Mouse (Mus musculus) G1E (cell line): ENCODE measurements around the gene Qk. TPM values are rescaled to one million over a fixed set of nuclear protein-coding genes. Genes with fewer than 3 reads are reported as not detected.
A peak's percentile ranks its signal among the peaks of the same experiment; 100 is the strongest.

ENCODE experiments used
- ATAC-seq: 2 replicates; pipeline ENCODE4 v1.8.0; 2016; ENCODE audit warnings: mild to moderate bottlenecking; ENCODE audit not compliant: insufficient number of reproducible peaks, poor library complexity, low FRiP score, severe bottlenecking; ENCODE audit errors: extremely low read depth
- DNase-seq: peaks from one replicate; pipeline ENCODE4 v3.0.0; 2012; ENCODE audit warnings: low spot score
- H3K27me3 ChIP-seq: 2 replicates; pipeline ENCODE4 v1.6.1; 2012; ENCODE audit warnings: mild to moderate bottlenecking, low read length, inconsistent platforms; ENCODE audit not compliant: insufficient read depth
- H3K36me3 ChIP-seq: replicated peaks from 2 replicates; pipeline ENCODE3; 2012; ENCODE audit warnings: mild to moderate bottlenecking, inconsistent platforms
- H3K4me1 ChIP-seq: 2 replicates; pipeline ENCODE4 v1.6.1; 2012; ENCODE audit warnings: low read depth, low read length, inconsistent platforms, mixed read lengths; ENCODE audit not compliant: insufficient read depth
- H3K4me3 ChIP-seq: 2 replicates; pipeline ENCODE4 v1.5.1; 2012; ENCODE audit warnings: low read depth, mild to moderate bottlenecking, inconsistent platforms, low read length, moderate library complexity, mixed read lengths
- H3K9me3 ChIP-seq: replicated peaks from 2 replicates; pipeline ENCODE4 v1.6.1; 2012; ENCODE audit warnings: inconsistent platforms
- CTCF ChIP-seq: IDR thresholded peaks from 2 replicates; pipeline ENCODE4 v1.5.1; 2012; ENCODE audit warnings: low read depth, low read length, inconsistent platforms, mixed read lengths
- GATA1 ChIP-seq: IDR thresholded peaks from 2 replicates; pipeline ENCODE4 v1.6.1; 2012; ENCODE audit warnings: borderline replicate concordance, low read length, inconsistent platforms, mixed read lengths
- GATA2 ChIP-seq: IDR thresholded peaks from 2 replicates; pipeline ENCODE4 v1.6.1; 2012; ENCODE audit warnings: low read depth, low read length, inconsistent platforms, borderline replicate concordance
- POLR2AphosphoS5 ChIP-seq: IDR thresholded peaks from 2 replicates; pipeline ENCODE4 v1.6.1; 2012; ENCODE audit warnings: low read depth, low read length, inconsistent platforms; ENCODE audit not compliant: insufficient replicate concordance
- TAL1 ChIP-seq: conservative IDR thresholded peaks from 2 replicates; pipeline ENCODE4 v1.6.1; 2012; ENCODE audit warnings: low read depth, low read length, inconsistent platforms, mixed read lengths
- polyA plus RNA-seq: library from polyadenylated mRNA; stranded (reverse); fragments of >175 nt; gene quantifications from 2 replicates; pipeline ENCODE4 v1.2.3, GENCODE M21; 2012
- total RNA-seq, 2 experiments: library from RNA; stranded (forward) in 1 of 2; stranded (reverse) in 1 of 2; fragments of 200-1000 nt in 1 of 2; fragments of >200 nt in 1 of 2; fragmentation: Nextera tagmentation in 1 of 2; gene quantifications; 2 replicates each; pipeline ENCODE4 v1.2.3; 2014 to 2017

Qk gene
- total and polyA plus RNA-seq, 3 experiments, result 9.5 to 419 (median 65.7) TPM

DNA sequence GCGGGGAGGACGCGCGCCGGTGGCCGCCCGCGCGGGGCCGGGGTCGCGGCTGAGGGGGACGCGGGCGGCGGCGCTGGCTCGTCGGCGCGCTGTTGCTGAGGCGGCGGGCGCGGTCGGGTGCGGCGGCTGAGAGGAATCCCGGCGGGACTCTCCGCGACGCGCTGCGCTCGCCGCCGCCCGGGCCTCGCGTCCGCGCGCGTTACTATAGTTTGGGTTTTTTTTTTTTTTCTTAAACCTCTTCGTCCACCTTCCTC lies 296 bp downstream of the Qk start:
- no peaks in the 10 kb centered on the region for H3K36me3 ChIP-seq
- no peaks in the 10 kb centered on the region for H3K27me3 ChIP-seq
- no peaks in the 10 kb centered on the region for H3K9me3 ChIP-seq
- DNase-seq (no peak), ATAC-seq (no peak)
- H3K4me1 ChIP-seq, result peaks cover 11% of the 10 kb centered on the region
- TF ChIP-seq TAL1 (no peak), CTCF (no peak), GATA2 (no peak), POLR2AphosphoS5 (no peak), GATA1 (no peak)
- H3K4me3 ChIP-seq, result peak overlapping the region; percentile 98

DNA sequence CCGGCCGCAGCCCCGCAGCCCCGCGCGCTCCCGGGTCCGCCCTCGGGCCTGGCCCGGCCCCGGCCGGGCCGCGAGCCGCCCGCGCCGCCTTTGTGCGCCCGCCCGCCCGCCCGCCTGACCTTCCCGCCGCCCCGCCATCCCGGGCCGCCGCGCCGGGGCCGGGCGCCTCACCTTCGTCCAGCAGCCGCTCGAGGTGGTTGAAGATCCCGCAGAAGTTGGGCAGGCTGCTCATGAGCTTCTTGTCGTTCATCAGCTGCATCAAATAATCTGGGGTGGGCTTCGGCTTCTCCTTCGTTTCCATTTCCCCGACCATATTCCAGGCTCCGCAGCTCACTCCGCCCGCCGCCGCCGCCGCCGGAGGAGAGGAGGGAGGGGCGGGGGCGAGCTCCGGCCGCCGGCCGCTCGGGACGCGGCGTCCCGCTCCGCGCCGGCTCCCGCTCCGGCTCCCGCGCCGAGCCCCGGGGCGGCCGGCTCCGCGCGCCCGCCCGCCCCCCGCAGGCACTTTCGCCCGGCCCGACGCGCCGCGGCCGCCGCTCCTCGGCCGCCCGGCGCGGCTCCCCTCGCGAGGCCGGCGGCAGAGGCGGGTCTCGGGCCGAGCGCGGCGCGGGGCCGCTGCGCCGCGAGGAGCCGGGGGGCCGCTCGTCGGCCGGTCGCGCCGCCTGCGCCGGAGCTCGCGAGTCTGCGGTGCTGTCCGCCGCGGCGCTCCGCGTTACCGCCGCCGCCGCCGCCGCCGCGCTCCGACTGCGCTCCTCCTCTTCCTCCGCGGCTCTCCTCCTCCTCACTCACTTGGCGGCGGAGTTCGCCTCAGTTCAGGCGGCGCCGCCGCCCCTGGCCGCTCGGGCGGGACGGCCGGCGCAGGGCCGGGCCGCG lies 858 bp downstream of the Qk start:
- H3K9me3 ChIP-seq, result no peaks in the 10 kb centered on the region
- H3K4me1 ChIP-seq, result peaks cover 15% of the 10 kb centered on the region
- H3K36me3 ChIP-seq, result no peaks in the 10 kb centered on the region
- ATAC-seq (no peak), DNase-seq (peak; percentile 72)
- no peak for TF ChIP-seq GATA2
- TF ChIP-seq CTCF, result no peak
- TF ChIP-seq TAL1, result no peak
- TF ChIP-seq GATA1, result no peak
- TF ChIP-seq POLR2AphosphoS5, result no peak
- peak overlapping the region; percentile 98 for H3K4me3 ChIP-seq
- H3K27me3 ChIP-seq, result no peaks in the 10 kb centered on the region

DNA sequence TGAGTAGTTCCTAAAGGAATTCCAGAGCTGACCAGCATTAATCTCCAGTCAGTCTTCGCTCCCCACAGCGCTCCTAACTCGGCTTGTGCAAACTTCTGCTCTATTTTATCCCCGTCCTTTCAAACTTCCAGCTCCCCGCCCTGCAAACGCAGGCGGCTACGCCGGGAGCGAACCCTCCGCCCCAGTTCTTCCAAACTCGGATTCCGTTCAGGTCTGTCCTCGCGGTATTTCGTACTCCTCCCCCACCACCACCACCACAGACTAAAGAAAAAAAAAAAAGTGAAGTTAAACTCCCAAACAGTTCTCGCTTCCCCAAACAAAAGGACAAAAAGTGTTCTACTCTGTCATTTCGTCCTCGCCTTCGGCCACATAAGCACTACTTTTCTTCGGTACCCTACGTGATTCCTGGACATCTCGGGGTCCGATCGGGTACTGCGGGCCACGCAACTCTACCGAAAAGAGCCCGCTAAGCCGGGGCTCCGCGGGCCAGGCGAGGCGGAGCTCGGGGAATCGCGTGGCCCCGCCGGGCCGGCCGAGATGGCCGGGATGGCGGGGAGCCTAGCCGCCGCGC lies 1.6 kb downstream of the Qk start:
- Histone ChIP-seq H3K27me3 (no peaks in the 10 kb centered on the region), H3K36me3 (no peaks in the 10 kb centered on the region), H3K9me3 (no peaks in the 10 kb centered on the region), H3K4me1 (peaks cover 15% of the 10 kb centered on the region), H3K4me3 (peak overlapping the region; percentile 98)
- peak; percentile 62 for ATAC-seq
- TF ChIP-seq CTCF (no peak), GATA2 (no peak), GATA1 (no peak), TAL1 (no peak), POLR2AphosphoS5 (no peak)
- peak; percentile 53 for DNase-seq

DNA sequence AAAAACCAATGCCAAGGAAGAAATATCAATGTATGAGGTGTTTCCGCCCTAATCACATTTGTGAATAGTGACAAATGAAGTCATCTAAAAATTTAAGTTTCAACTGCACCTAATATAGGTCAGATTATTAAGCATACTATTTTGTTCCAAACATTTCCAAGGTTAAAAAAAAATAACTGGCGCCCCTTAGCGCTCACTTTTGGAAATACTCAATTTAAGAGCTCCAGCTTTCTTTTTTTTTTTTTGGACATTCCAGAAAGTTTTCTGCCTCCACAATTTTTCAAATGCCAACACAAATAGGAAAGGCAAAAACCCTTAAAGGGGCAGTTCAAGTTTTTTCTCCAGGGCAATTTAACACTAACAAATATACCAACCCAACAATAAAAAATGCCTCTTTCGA lies 2.5 kb downstream of the Qk start:
- Histone ChIP-seq H3K4me3 (peak overlapping the region; percentile 98), H3K36me3 (no peaks in the 10 kb centered on the region), H3K4me1 (peaks cover 20% of the 10 kb centered on the region), H3K27me3 (no peaks in the 10 kb centered on the region), H3K9me3 (no peaks in the 10 kb centered on the region)
- TF ChIP-seq TAL1 (no peak), GATA2 (no peak), GATA1 (no peak), POLR2AphosphoS5 (no peak), CTCF (no peak)
- ATAC-seq (no peak), DNase-seq (no peak)

DNA sequence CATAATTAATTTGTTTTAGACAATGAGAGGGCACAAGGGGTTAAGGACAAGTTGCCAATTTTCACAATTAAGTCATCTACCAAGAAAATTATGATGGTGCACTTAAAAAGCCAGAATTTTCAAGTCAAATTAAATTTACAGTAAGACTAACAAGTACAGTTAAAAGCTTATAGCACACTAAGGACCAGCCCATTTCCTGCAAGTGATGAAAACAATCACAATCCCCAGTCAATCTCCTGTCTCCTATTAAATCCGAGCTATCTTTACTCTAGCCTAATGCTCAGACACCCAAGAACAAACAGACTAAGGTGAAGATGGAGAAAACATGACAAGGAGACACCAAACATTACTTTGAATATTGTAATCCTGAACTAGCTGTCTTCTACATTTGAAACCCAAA lies 3.2 kb downstream of the Qk start:
- no peaks in the 10 kb centered on the region for H3K36me3 ChIP-seq
- no peak for DNase-seq
- no peak for TF ChIP-seq TAL1
- TF ChIP-seq GATA1, result no peak
- TF ChIP-seq POLR2AphosphoS5, result no peak
- no peak for TF ChIP-seq GATA2
- no peak for TF ChIP-seq CTCF
- H3K9me3 ChIP-seq, result no peaks in the 10 kb centered on the region
- no peaks in the 10 kb centered on the region for H3K27me3 ChIP-seq
- H3K4me1 ChIP-seq, result peaks cover 21% of the 10 kb centered on the region
- ATAC-seq, result no peak
- no peak overlapping the region; the same call in 1 of the 2 replicates for H3K4me3 ChIP-seq

DNA sequence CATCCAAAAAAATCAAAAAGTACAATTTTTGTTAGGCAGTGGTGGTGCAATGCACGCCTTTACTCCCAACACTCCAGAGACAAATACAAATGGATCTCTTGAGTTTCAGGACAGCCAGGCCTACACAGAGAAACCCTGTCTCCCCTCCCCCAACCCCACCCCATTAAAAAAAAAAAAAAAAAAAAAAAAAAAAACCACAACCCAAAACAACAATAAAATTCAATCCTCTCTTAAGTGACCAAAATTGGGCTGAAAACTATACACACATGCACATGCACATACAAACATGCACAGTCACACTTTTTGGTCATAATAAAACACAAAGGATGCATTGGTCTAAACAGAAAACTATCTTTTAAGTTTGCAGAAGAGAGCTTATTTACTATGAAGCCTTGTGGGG lies 9.6 kb downstream of the Qk start:
- Histone ChIP-seq H3K9me3 (no peaks in the 10 kb centered on the region), H3K36me3 (peaks cover 6% of the 10 kb centered on the region), H3K4me3 (no peak overlapping the region), H3K4me1 (peaks cover 39% of the 10 kb centered on the region), H3K27me3 (no peaks in the 10 kb centered on the region)
- no peak for ATAC-seq
- TF ChIP-seq GATA2 (no peak), GATA1 (no peak), CTCF (no peak), POLR2AphosphoS5 (no peak), TAL1 (no peak)
- DNase-seq, result no peak
